Mouse (Mus musculus): ENCODE results near the gene Tmem151a.

Gene Tmem151a

GRCm38 (mm10) chr19:5067867-5068569 is 17.3 kb downstream of the Tmem151a start, which contains the start of gene Cd248:
TSS of gene Cd248 (plus strand) at chr19:5068078.
- no peak for DNase-seq (ENCODE audit: low read depth, low spot score)

- DNase-seq (ENCODE audit: low read depth, low spot score), result no peak
Observed at GRCm38 (mm10) chr19:5067040-5067799, 18.1 kb downstream of the Tmem151a start.

GRCm38 (mm10) chr19:5065104-5065503 is 20.2 kb downstream of the Tmem151a start:
- DNase-seq (ENCODE audit: low read depth, low spot score), result no peak

GRCm38 (mm10) chr19:5062446-5062845 is 22.9 kb downstream of the Tmem151a start:
- no peak for DNase-seq (ENCODE audit: low read depth, low spot score)

GRCm38 (mm10) chr19:5062041-5062440 is 23.3 kb downstream of the Tmem151a start:
- DNase-seq (ENCODE audit: low read depth, low spot score), result no peak

GRCm38 (mm10) chr19:5060365-5061330 is 24.7 kb downstream of the Tmem151a start:
- no peak for DNase-seq (ENCODE audit: low read depth, low spot score)

- DNase-seq (ENCODE audit: low read depth, low spot score), result no peak
Observed at GRCm38 (mm10) chr19:5058801-5059771, 26.2 kb downstream of the Tmem151a start.

GRCm38 (mm10) chr19:5057876-5058775 is 27.2 kb downstream of the Tmem151a start:
- DNase-seq (ENCODE audit: low read depth, low spot score), result no peak

- DNase-seq (ENCODE audit: low read depth, low spot score), result no peak
Observed at GRCm38 (mm10) chr19:5056251-5056650, 29.1 kb downstream of the Tmem151a start.

GRCm38 (mm10) chr19:5053909-5054308 is 31.4 kb downstream of the Tmem151a start:
- DNase-seq (ENCODE audit: low read depth, low spot score), result no peak

GRCm38 (mm10) chr19:5052853-5053252 is 32.5 kb downstream of the Tmem151a start:
- no peak for DNase-seq (ENCODE audit: low read depth, low spot score)

- DNase-seq (ENCODE audit: low read depth, low spot score), result no peak
Observed at GRCm38 (mm10) chr19:5052166-5052822, 33.0 kb downstream of the Tmem151a start.

GRCm38 (mm10) chr19:5051515-5051914 is 33.8 kb downstream of the Tmem151a start:
- DNase-seq (ENCODE audit: low read depth, low spot score), result no peak

- no peak for DNase-seq (ENCODE audit: low read depth, low spot score)
Observed at GRCm38 (mm10) chr19:5051031-5051430, 34.3 kb downstream of the Tmem151a start.

GRCm38 (mm10) chr19:5050047-5050905 is 35.1 kb downstream of the Tmem151a start, which contains the start of gene Rin1:
TSS of gene Rin1 (plus strand) at chr19:5050481.
- DNase-seq (ENCODE audit: low read depth, low spot score), result no peak

GRCm38 (mm10) chr19:5049325-5049724 is 36.0 kb downstream of the Tmem151a start:
- DNase-seq (ENCODE audit: low read depth, low spot score), result no peak

GRCm38 (mm10) chr19:5048138-5049056 is 36.9 kb downstream of the Tmem151a start:
- DNase-seq (ENCODE audit: low read depth, low spot score), result no peak
